Mouse (Mus musculus): ENCODE data around the gene Cemip.

- TF ChIP-seq POLR2A (IDR thresholded peaks at IDR 0.05; ENCODE audit: control insufficient read depth, extremely low read depth, insufficient read depth, low read length, poor library complexity): no peak
- no peak for TF ChIP-seq CTCF (IDR thresholded peaks at IDR 0.05; ENCODE audit: borderline replicate concordance, control insufficient read depth, extremely low read depth, insufficient read depth, low read length, poor library complexity)
Observed at GRCm38 (mm10) chr7:83978410-83978809, 107.9 kb downstream of the Cemip start.

Data from thymus, adult 2 months (tissue).